In genomic region chr7:118919261-118920006, GRCm38 (mm10) we compare ENCODE assay signal across 15 mouse cellular contexts.
A peak's percentile ranks its signal among the peaks of the same experiment; 100 is the strongest.
DNase-seq lines count a peak whose midpoint lies in the region; ATAC-seq and TF ChIP-seq lines count a peak whose summit lies in the region.
"Had no signal": no experiment of that assay in that cellular context is flagged by ENCODE, and none has a peak within 500 bp of the region (broad histone marks: within the 10 kb centered on the region; RNA-seq: fewer than 3 reads in every experiment).

No protein-coding gene starts in this region.

- H3K79me3 ChIP-seq in C2C12 (ENCODE audit: low read depth), result no peaks in the 10 kb centered on the region

- 56% methylated on average over 10 of the region's 10 CpGs for WGBS in embryonic facial prominence, embryonic 11.5 days
- 67% methylated on average over 10 of the region's 10 CpGs for WGBS in embryonic facial prominence, embryonic 10.5 days
- WGBS in embryonic facial prominence, embryonic 12.5 days, result 60% methylated on average over 10 of the region's 10 CpGs
- 65% methylated on average over 10 of the region's 10 CpGs for WGBS in limb, embryonic 15.5 days

- no peak overlapping the region for H3K4me2 ChIP-seq in embryonic facial prominence, embryonic 11.5 days (ENCODE audit: low read depth, low read length)
- no peak overlapping the region for H3K4me2 ChIP-seq in embryonic facial prominence, embryonic 12.5 days (replicated peaks)
- H3K4me2 ChIP-seq in limb, embryonic 15.5 days, result no peak overlapping the region

- no peak overlapping the region for H3K27ac ChIP-seq in embryonic facial prominence, embryonic 11.5 days (replicated peaks; ENCODE audit: low read depth, low read length)
- no peak overlapping the region for H3K27ac ChIP-seq in embryonic facial prominence, embryonic 10.5 days (replicated peaks)
- H3K27ac ChIP-seq in embryonic facial prominence, embryonic 12.5 days, result no peak overlapping the region
- H3K27ac ChIP-seq in limb, embryonic 15.5 days, result no peak overlapping the region
- H3K27ac ChIP-seq: heart, embryonic 10.5 days; liver, embryonic 14.5 days had no signal

- TF ChIP-seq CTCF in C2C12 (IDR thresholded peaks at IDR 0.05; ENCODE audit: control insufficient read depth, insufficient read depth, insufficient read length), result no peak

- H3K4me1 ChIP-seq in embryonic facial prominence, embryonic 11.5 days (ENCODE audit: control insufficient read depth, insufficient read depth, low read length), result no peaks in the 10 kb centered on the region
- H3K4me1 ChIP-seq in embryonic facial prominence, embryonic 10.5 days, result peaks cover 13% of the 10 kb centered on the region; the same call in 1 of the 2 replicates
- no peaks in the 10 kb centered on the region for H3K4me1 ChIP-seq in embryonic facial prominence, embryonic 12.5 days
- H3K4me1 ChIP-seq in limb, embryonic 15.5 days, result no peaks in the 10 kb centered on the region

- peak; percentile 41; the same call in 1 of the 2 replicates for ATAC-seq in embryonic facial prominence, embryonic 11.5 days (replicated peaks; ENCODE audit: insufficient number of reproducible peaks, low FRiP score, low TSS enrichment, low read depth)
- peak; percentile 63; the same call in 1 of the 2 replicates for ATAC-seq in embryonic facial prominence, embryonic 12.5 days (ENCODE audit: insufficient number of reproducible peaks, insufficient read depth, low FRiP score, low TSS enrichment)
- peak; percentile 69; the same call in 1 of the 2 replicates for ATAC-seq in limb, embryonic 15.5 days (ENCODE audit: insufficient number of reproducible peaks, low FRiP score, low TSS enrichment, low read depth)

- no peaks in the 10 kb centered on the region for H3K79me2 ChIP-seq in C2C12 (ENCODE audit: control insufficient read depth, insufficient read depth)

- no peak overlapping the region for H3ac ChIP-seq in C2C12 (ENCODE audit: control insufficient read depth, insufficient read length, low read depth)

- no peak for DNase-seq in embryonic facial prominence, embryonic 11.5 days (ENCODE audit: low spot score)
- no peak for DNase-seq in embryonic facial prominence, embryonic 10.5 days (ENCODE audit: low spot score)
- DNase-seq in thymus, postnatal 0 days (ENCODE audit: low spot score), result no peak
- DNase-seq in layer of hippocampus, postnatal 14 days (ENCODE audit: low spot score in 2 of 2), result no peak
- no peak for DNase-seq in frontal cortex, adult 2 months (ENCODE audit: extremely low spot score in 1 of 2, low spot score in 1 of 2)
- DNase-seq: cerebellum, adult 11-12 months; kidney, postnatal 36 days; lung, postnatal 4 days; right cerebral cortex, postnatal 14 days; thymus, postnatal 4 days had no signal

- no peaks in the 10 kb centered on the region for H3K36me3 ChIP-seq in embryonic facial prominence, embryonic 11.5 days (replicated peaks; ENCODE audit: control insufficient read depth, insufficient read depth, low read depth, low read length)
- H3K36me3 ChIP-seq in embryonic facial prominence, embryonic 10.5 days (replicated peaks), result no peaks in the 10 kb centered on the region
- H3K36me3 ChIP-seq in C2C12 (ENCODE audit: control insufficient read depth, insufficient read depth), result no peaks in the 10 kb centered on the region
- no peaks in the 10 kb centered on the region for H3K36me3 ChIP-seq in embryonic facial prominence, embryonic 12.5 days
- H3K36me3 ChIP-seq in limb, embryonic 15.5 days, result no peaks in the 10 kb centered on the region
- H3K36me3 ChIP-seq: heart, embryonic 10.5 days had no signal

- no peak overlapping the region for H3K9ac ChIP-seq in embryonic facial prominence, embryonic 11.5 days (replicated peaks; ENCODE audit: low read length)
- no peak overlapping the region for H3K9ac ChIP-seq in embryonic facial prominence, embryonic 12.5 days
- no peak overlapping the region for H3K9ac ChIP-seq in limb, embryonic 15.5 days
- H3K9ac ChIP-seq: liver, embryonic 14.5 days had no signal

- no peak overlapping the region for H3K4me3 ChIP-seq in embryonic facial prominence, embryonic 11.5 days (ENCODE audit: low read depth, low read length)
- no peak overlapping the region for H3K4me3 ChIP-seq in embryonic facial prominence, embryonic 10.5 days
- no peak overlapping the region for H3K4me3 ChIP-seq in C2C12 (ENCODE audit: insufficient read depth, poor library complexity, severe bottlenecking)
- H3K4me3 ChIP-seq in embryonic facial prominence, embryonic 12.5 days, result no peak overlapping the region
- no peak overlapping the region for H3K4me3 ChIP-seq in limb, embryonic 15.5 days
- H3K4me3 ChIP-seq: heart, embryonic 10.5 days had no signal

- H3K9me3 ChIP-seq in embryonic facial prominence, embryonic 11.5 days (replicated peaks; ENCODE audit: control insufficient read depth, low read length), result no peaks in the 10 kb centered on the region
- no peaks in the 10 kb centered on the region for H3K9me3 ChIP-seq in embryonic facial prominence, embryonic 10.5 days
- H3K9me3 ChIP-seq in embryonic facial prominence, embryonic 12.5 days, result no peaks in the 10 kb centered on the region
- no peaks in the 10 kb centered on the region for H3K9me3 ChIP-seq in limb, embryonic 15.5 days
- H3K9me3 ChIP-seq: heart, embryonic 10.5 days had no signal

- H3K27me3 ChIP-seq in embryonic facial prominence, embryonic 11.5 days (ENCODE audit: control insufficient read depth, insufficient read depth, low read length), result no peaks in the 10 kb centered on the region
- no peaks in the 10 kb centered on the region for H3K27me3 ChIP-seq in embryonic facial prominence, embryonic 10.5 days (replicated peaks; ENCODE audit: low read depth, poor library complexity, severe bottlenecking)
- H3K27me3 ChIP-seq in C2C12 (ENCODE audit: control insufficient read depth, insufficient read depth, insufficient read length), result no peaks in the 10 kb centered on the region
- no peaks in the 10 kb centered on the region for H3K27me3 ChIP-seq in embryonic facial prominence, embryonic 12.5 days
- H3K27me3 ChIP-seq in limb, embryonic 15.5 days, result no peaks in the 10 kb centered on the region

TF ChIP-seq in C2C12, 6 proteins besides CTCF, POLR2A, EP300 and RAD21:
- TF ChIP-seq USF1 (IDR thresholded peaks at IDR 0.05; ENCODE audit: low read depth) (no peak), MYOD1 (IDR thresholded peaks at IDR 0.05; ENCODE audit: control insufficient read depth, insufficient read length, low read depth) (peak; percentile 86)
